Comparison of ENCODE assay signal across 15 mouse cellular contexts in the genomic region with DNA sequence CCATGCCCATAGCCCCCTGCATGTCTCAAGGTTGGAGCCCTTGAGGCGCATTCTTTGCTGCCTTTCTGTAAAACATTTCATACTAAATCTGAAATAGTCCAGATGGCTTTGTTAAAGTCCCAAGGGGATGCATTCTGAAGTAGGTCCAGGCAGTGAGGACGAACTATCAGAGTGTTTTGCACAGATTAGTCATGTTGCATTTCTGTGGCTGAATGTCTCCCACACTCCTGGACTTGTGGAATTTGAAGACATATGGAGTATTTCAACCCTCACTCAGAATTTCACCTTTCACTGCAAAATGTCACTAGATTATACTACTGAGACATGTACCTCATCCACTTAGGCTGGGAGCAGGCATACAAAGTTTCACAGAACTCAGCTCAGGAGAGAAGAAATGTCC.
DNase-seq lines count a peak whose midpoint lies in the region; ATAC-seq and TF ChIP-seq lines count a peak whose summit lies in the region.
"Had no signal": no experiment of that assay in that cellular context is flagged by ENCODE, and none has a peak within 500 bp of the region (broad histone marks: within the 10 kb centered on the region; RNA-seq: fewer than 3 reads in every experiment).

No protein-coding gene starts in this region.

- DNase-seq in cerebellum, postnatal 14 days = peak; percentile 18 to 34
- no peak for DNase-seq in cerebellum, postnatal 36 days
- DNase-seq in stomach, postnatal 0 days (ENCODE audit: low spot score) = no peak
- DNase-seq in heart, postnatal 10 days = peak; percentile 57 to 65
- DNase-seq in retina, postnatal 1 day = no peak
- DNase-seq in urinary bladder, postnatal 10 days (ENCODE audit: low spot score) = no peak
- no peak for DNase-seq in spleen, adult 18-20 months
- DNase-seq: B cell, adult 2 months; layer of hippocampus, adult 9-11 months had no signal

- no peaks in the 10 kb centered on the region for H3K9me3 ChIP-seq in stomach, embryonic 14.5 days (ENCODE audit: control insufficient read depth, low read depth, low read length)
- H3K9me3 ChIP-seq in stomach, postnatal 0 days (ENCODE audit: control insufficient read depth, low read length) = no peaks in the 10 kb centered on the region
- H3K9me3 ChIP-seq: liver, embryonic 15.5 days; midbrain, embryonic 15.5 days had no signal

- H3K4me2 ChIP-seq in stomach, embryonic 14.5 days (replicated peaks; ENCODE audit: low read depth, low read length) = no peak overlapping the region
- no peak overlapping the region for H3K4me2 ChIP-seq in stomach, postnatal 0 days (replicated peaks; ENCODE audit: low read depth)
- H3K4me2 ChIP-seq: liver, embryonic 15.5 days; midbrain, embryonic 15.5 days had no signal

- WGBS in stomach, embryonic 14.5 days = 41% methylated on average over 2 of the region's 2 CpGs
- 48% methylated on average over 2 of the region's 2 CpGs for WGBS in stomach, postnatal 0 days

- no peak for TF ChIP-seq EP300 in stomach, postnatal 0 days (optimal IDR thresholded peaks at IDR 0.05)

- peaks cover 8% of the 10 kb centered on the region; the same call in 1 of the 2 replicates for H3K4me1 ChIP-seq in stomach, embryonic 14.5 days (ENCODE audit: control insufficient read depth, insufficient read depth, low read length)
- H3K4me1 ChIP-seq in stomach, postnatal 0 days (replicated peaks; ENCODE audit: control insufficient read depth, insufficient read depth) = no peaks in the 10 kb centered on the region
- H3K4me1 ChIP-seq: liver, embryonic 15.5 days; midbrain, embryonic 15.5 days had no signal

- ATAC-seq in stomach, embryonic 14.5 days (ENCODE audit: insufficient number of reproducible peaks, insufficient read depth, low FRiP score, low read depth) = peak; percentile 53; the same call in 1 of the 2 replicates
- no peak; the same call in 1 of the 2 replicates for ATAC-seq in stomach, postnatal 0 days (ENCODE audit: low FRiP score, low TSS enrichment)
- ATAC-seq: midbrain, embryonic 15.5 days; Patski had no signal

- H3K4me3 ChIP-seq in stomach, embryonic 14.5 days (ENCODE audit: low read depth, low read length) = no peak overlapping the region
- no peak overlapping the region for H3K4me3 ChIP-seq in stomach, postnatal 0 days (ENCODE audit: low read depth, low read length)
- H3K4me3 ChIP-seq: erythroblast, embryonic 14.5 days; heart, adult 2 months; liver, embryonic 15.5 days; midbrain, embryonic 15.5 days had no signal

- no peaks in the 10 kb centered on the region for H3K27me3 ChIP-seq in stomach, embryonic 14.5 days (ENCODE audit: control insufficient read depth, insufficient read depth, low read length)
- no peaks in the 10 kb centered on the region for H3K27me3 ChIP-seq in stomach, postnatal 0 days (ENCODE audit: control insufficient read depth, insufficient read depth, low read length)
- H3K27me3 ChIP-seq: liver, embryonic 15.5 days; midbrain, embryonic 15.5 days had no signal

- intact Hi-C loops in heart, postnatal 10 days (cut with DNase I) = no loop called here

- H3K9ac ChIP-seq in stomach, embryonic 14.5 days (replicated peaks; ENCODE audit: low read depth, low read length) = no peak overlapping the region
- H3K9ac ChIP-seq in stomach, postnatal 0 days (ENCODE audit: low read length) = no peak overlapping the region
- H3K9ac ChIP-seq: liver, embryonic 15.5 days; midbrain, embryonic 15.5 days had no signal

- TF ChIP-seq CTCF in stomach, postnatal 0 days (IDR thresholded peaks at IDR 0.05; ENCODE audit: low read depth) = no peak

- H3K36me3 ChIP-seq in stomach, embryonic 14.5 days (ENCODE audit: control insufficient read depth, insufficient read depth, low read length) = no peaks in the 10 kb centered on the region
- H3K36me3 ChIP-seq in stomach, postnatal 0 days (ENCODE audit: control insufficient read depth, insufficient read depth, low read length) = no peaks in the 10 kb centered on the region
- H3K36me3 ChIP-seq: liver, embryonic 15.5 days; midbrain, embryonic 15.5 days had no signal

- H3K27ac ChIP-seq in stomach, embryonic 14.5 days (ENCODE audit: low read length) = peak overlapping the region; percentile 67
- H3K27ac ChIP-seq in stomach, postnatal 0 days (replicated peaks) = no peak overlapping the region
- H3K27ac ChIP-seq: heart, adult 2 months; liver, embryonic 15.5 days; midbrain, embryonic 15.5 days had no signal

Comparison
In these comparisons a context has a peak if more than half of its experiments do, and no peak if none do; other contexts are left out.
1. DNase-seq: peak in cerebellum, postnatal 14 days (2 of 2) and heart, postnatal 10 days (2 of 2); none in cerebellum, postnatal 36 days (0 of 2), stomach, postnatal 0 days (single experiment), retina, postnatal 1 day (single experiment), urinary bladder, postnatal 10 days (single experiment) and spleen, adult 18-20 months (0 of 2).